Mouse (Mus musculus): ENCODE data around the gene Mybphl.

- no peak for TF ChIP-seq CTCF (conservative IDR thresholded peaks at IDR 0.05; ENCODE audit: insufficient read depth, insufficient read length, low read depth, low read length)
- no peak for TF ChIP-seq POLR2A (IDR thresholded peaks at IDR 0.05; ENCODE audit: low read depth, low read length)
Observed at GRCm38 (mm10) chr3:108330812-108331211, 33.9 kb upstream of the Mybphl start.
